In the genomic region with DNA sequence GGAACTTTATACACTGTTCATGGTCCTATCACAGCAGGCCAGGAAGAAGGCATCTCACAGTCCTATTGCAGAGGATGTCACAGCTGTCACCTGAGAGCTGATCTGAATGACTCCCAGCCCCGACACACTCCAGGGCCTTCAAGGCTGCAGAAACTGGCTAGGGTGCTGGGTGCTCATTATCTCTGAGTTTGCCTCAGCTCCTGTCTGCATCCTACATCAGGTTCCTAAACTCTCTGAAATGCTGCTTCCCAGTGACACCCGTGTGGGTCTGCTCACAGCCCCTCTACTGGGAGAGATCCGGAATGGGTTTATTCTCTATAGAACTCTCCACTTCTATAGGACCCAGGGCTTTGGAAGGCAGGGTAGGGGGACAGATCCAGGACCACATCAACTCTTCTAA, we compare ENCODE assay signal across 11 mouse cellular contexts. TPM values are rescaled to one million over a fixed set of nuclear protein-coding genes. Genes with fewer than 3 reads are reported as not detected.
DNase-seq lines count a peak whose midpoint lies in the region; ATAC-seq and TF ChIP-seq lines count a peak whose summit lies in the region.
"Had no signal": no experiment of that assay in that cellular context is flagged by ENCODE, and none has a peak within 500 bp of the region (broad histone marks: within the 10 kb centered on the region; RNA-seq: fewer than 3 reads in every experiment).

No protein-coding gene starts in this region.

- peaks cover 7% of the 10 kb centered on the region; the same call in 1 of the 2 replicates for H3K36me3 ChIP-seq in forebrain, embryonic 11.5 days (ENCODE audit: control insufficient read depth, insufficient read depth, low read length)
- peaks cover 44% of the 10 kb centered on the region for H3K36me3 ChIP-seq in limb, embryonic 10.5 days
- peaks cover 24% of the 10 kb centered on the region for H3K36me3 ChIP-seq in neural tube, embryonic 13.5 days

- 95% methylated on average over 3 of the region's 3 CpGs for WGBS in forebrain, embryonic 11.5 days
- 89% methylated on average over 3 of the region's 3 CpGs for WGBS in limb, embryonic 10.5 days
- WGBS in neural tube, embryonic 13.5 days, result 88% methylated on average over 3 of the region's 3 CpGs

- intact Hi-C loops in left cerebral cortex, adult 2 months (cut with DNase I), result loop anchor here (2.0 kb wide), 1 partner anchor 29 kb away; no protein-coding TSS in a partner anchor

- no peaks in the 10 kb centered on the region for H3K27me3 ChIP-seq in forebrain, embryonic 11.5 days (ENCODE audit: control insufficient read depth, insufficient read depth, low read length)
- no peaks in the 10 kb centered on the region for H3K27me3 ChIP-seq in limb, embryonic 10.5 days (ENCODE audit: low read depth, poor library complexity, severe bottlenecking)
- H3K27me3 ChIP-seq in neural tube, embryonic 13.5 days, result no peaks in the 10 kb centered on the region
- H3K27me3 ChIP-seq: Patski had no signal

- H3K4me2 ChIP-seq in forebrain, embryonic 11.5 days (ENCODE audit: low read depth, low read length, severe bottlenecking), result peak overlapping the region; percentile 72; the same call in 1 of the 2 replicates
- peak overlapping the region; percentile 96 for H3K4me2 ChIP-seq in neural tube, embryonic 13.5 days

- ATAC-seq in forebrain, embryonic 11.5 days (replicated peaks; ENCODE audit: low FRiP score), result no peak
- ATAC-seq in neural tube, embryonic 13.5 days (ENCODE audit: low read depth), result no peak
- ATAC-seq: Patski had no signal

- H3K9ac ChIP-seq in forebrain, embryonic 11.5 days (ENCODE audit: low read length), result peak overlapping the region; percentile 82; the same call in 1 of the 2 replicates
- peak overlapping the region; percentile 98 for H3K9ac ChIP-seq in neural tube, embryonic 13.5 days

- H3K4me3 ChIP-seq in left cerebral cortex, adult 2 months, result peak overlapping the region; percentile 89
- peak overlapping the region; percentile 86; the same call in 1 of the 2 replicates for H3K4me3 ChIP-seq in forebrain, embryonic 11.5 days (ENCODE audit: low read depth, low read length)
- peak overlapping the region; percentile 91 for H3K4me3 ChIP-seq in limb, embryonic 10.5 days
- peak overlapping the region; percentile 91 for H3K4me3 ChIP-seq in neural tube, embryonic 13.5 days

- no peaks in the 10 kb centered on the region for H3K9me3 ChIP-seq in forebrain, embryonic 11.5 days (ENCODE audit: control insufficient read depth, low read length)
- no peaks in the 10 kb centered on the region for H3K9me3 ChIP-seq in limb, embryonic 10.5 days (replicated peaks)
- H3K9me3 ChIP-seq in neural tube, embryonic 13.5 days, result no peaks in the 10 kb centered on the region

- TF ChIP-seq CTCF in left cerebral cortex, adult 2 months (IDR thresholded peaks at IDR 0.05), result no peak

- H3K27ac ChIP-seq in left cerebral cortex, adult 2 months, result no peak overlapping the region
- no peak overlapping the region for H3K27ac ChIP-seq in forebrain, embryonic 11.5 days (ENCODE audit: low read depth, low read length)
- H3K27ac ChIP-seq in limb, embryonic 10.5 days, result peak overlapping the region; percentile 97; the same call in 1 of the 2 replicates
- no peak overlapping the region for H3K27ac ChIP-seq in neural tube, embryonic 13.5 days (replicated peaks)

- peaks cover 3% of the 10 kb centered on the region; the same call in 1 of the 2 replicates for H3K4me1 ChIP-seq in forebrain, embryonic 11.5 days (replicated peaks; ENCODE audit: control insufficient read depth, insufficient read depth, low read length)
- peaks cover 33% of the 10 kb centered on the region for H3K4me1 ChIP-seq in limb, embryonic 10.5 days
- peaks cover 33% of the 10 kb centered on the region for H3K4me1 ChIP-seq in neural tube, embryonic 13.5 days (replicated peaks)

- DNase-seq in left cerebral cortex, adult 2 months (ENCODE audit: extremely low spot score in 1 of 2, low spot score in 2 of 2), result no peak
- no peak for DNase-seq in left cerebral cortex, adult 18-20 months (ENCODE audit: low spot score in 2 of 2)
- no peak for DNase-seq in forebrain, embryonic 11.5 days (ENCODE audit: low spot score)
- DNase-seq in limb, embryonic 10.5 days (ENCODE audit: low spot score), result no peak
- DNase-seq in ovary, postnatal 36 days (ENCODE audit: low spot score), result no peak
- DNase-seq in ovary, postnatal 10 days (ENCODE audit: low spot score), result no peak
- no peak for DNase-seq in gastrocnemius, postnatal 10 days
- DNase-seq: kidney, adult 11 months had no signal

RNA-seq across cellular contexts. Expression of gene Mcrip1, which starts 1.3 kb away (rescaled TPM):
- total RNA-seq in left cerebral cortex, adult 2 months (2021), result 10 to 100 TPM; 68.3 to 83.2 TPM
- 10 to 100 TPM; 74.9 to 77.0 TPM for total RNA-seq in left cerebral cortex, adult 18-20 months (2021)
- polyA plus RNA-seq in forebrain, embryonic 11.5 days (2014; fragmentation: Nextera tagmentation; extraction: Ambion mirVana), result 213 and 247 TPM in 2 replicates
- 223 and 235 TPM in 2 replicates for polyA plus RNA-seq in limb, embryonic 10.5 days (2016; fragmentation: Nextera tagmentation; extraction: Ambion mirVana)
- polyA plus RNA-seq in neural tube, embryonic 13.5 days (2015; fragmentation: Nextera tagmentation; extraction: Ambion mirVana), result 201 and 236 TPM in 2 replicates
- 10 to 100 TPM; 51.3 to 52.7 TPM for total RNA-seq in gastrocnemius, postnatal 10 days (2021)

RNA-seq across cellular contexts. Expression of gene Ppp1r27, which starts 2.7 kb away (rescaled TPM):
- total RNA-seq in left cerebral cortex, adult 2 months (2021), result not detected
- not detected for total RNA-seq in left cerebral cortex, adult 18-20 months (2021)
- polyA plus RNA-seq in forebrain, embryonic 11.5 days (2014; fragmentation: Nextera tagmentation; extraction: Ambion mirVana), result not detected in 2 replicates
- polyA plus RNA-seq in limb, embryonic 10.5 days (2016; fragmentation: Nextera tagmentation; extraction: Ambion mirVana), result 0.25 and 0.26 TPM in 2 replicates
- polyA plus RNA-seq in neural tube, embryonic 13.5 days (2015; fragmentation: Nextera tagmentation; extraction: Ambion mirVana), result not detected in 2 replicates
- total RNA-seq in gastrocnemius, postnatal 10 days (2021), result 100 to 1,000 TPM; 156 to 183 TPM
- polyA plus RNA-seq: cerebellum, adult 2 months; Patski had no signal

RNA-seq across cellular contexts. Expression of gene Gcgr, which starts 17.7 kb away (rescaled TPM):
- not detected for total RNA-seq in left cerebral cortex, adult 2 months (2021)
- under 1 TPM in 1 of 2 experiments, not detected in 1; 0.52 TPM for total RNA-seq in left cerebral cortex, adult 18-20 months (2021)
- 0.35 TPM in 1 of 2 replicates, not detected in the other for polyA plus RNA-seq in forebrain, embryonic 11.5 days (2014; fragmentation: Nextera tagmentation; extraction: Ambion mirVana)
- polyA plus RNA-seq in limb, embryonic 10.5 days (2016; fragmentation: Nextera tagmentation; extraction: Ambion mirVana), result 0.26 and 1.1 TPM in 2 replicates
- 0.20 and 0.28 TPM in 2 replicates for polyA plus RNA-seq in neural tube, embryonic 13.5 days (2015; fragmentation: Nextera tagmentation; extraction: Ambion mirVana)
- under 1 TPM; 0.09 to 0.75 TPM for total RNA-seq in gastrocnemius, postnatal 10 days (2021)
- polyA plus RNA-seq: Patski had no signal

RNA-seq across cellular contexts. Expression of gene P4hb, which starts 24.8 kb away (rescaled TPM):
- total RNA-seq in left cerebral cortex, adult 2 months (2021), result 100 to 1,000 TPM; 114 to 120 TPM
- total RNA-seq in left cerebral cortex, adult 18-20 months (2021), result 100 to 1,000 TPM; 127 to 129 TPM
- 439 and 476 TPM in 2 replicates for polyA plus RNA-seq in forebrain, embryonic 11.5 days (2014; fragmentation: Nextera tagmentation; extraction: Ambion mirVana)
- 613 and 656 TPM in 2 replicates for polyA plus RNA-seq in limb, embryonic 10.5 days (2016; fragmentation: Nextera tagmentation; extraction: Ambion mirVana)
- polyA plus RNA-seq in neural tube, embryonic 13.5 days (2015; fragmentation: Nextera tagmentation; extraction: Ambion mirVana), result 329 and 382 TPM in 2 replicates
- total RNA-seq in gastrocnemius, postnatal 10 days (2021), result 100 to 1,000 TPM; 349 to 414 TPM

RNA-seq across cellular contexts. Expression of gene Arhgdia, which starts 33.2 kb away (rescaled TPM):
- total RNA-seq in left cerebral cortex, adult 2 months (2021), result 100 to 1,000 TPM; 290 to 300 TPM
- 100 to 1,000 TPM; 310 to 324 TPM for total RNA-seq in left cerebral cortex, adult 18-20 months (2021)
- polyA plus RNA-seq in forebrain, embryonic 11.5 days (2014; fragmentation: Nextera tagmentation; extraction: Ambion mirVana), result 621 and 667 TPM in 2 replicates
- 742 and 814 TPM in 2 replicates for polyA plus RNA-seq in limb, embryonic 10.5 days (2016; fragmentation: Nextera tagmentation; extraction: Ambion mirVana)
- polyA plus RNA-seq in neural tube, embryonic 13.5 days (2015; fragmentation: Nextera tagmentation; extraction: Ambion mirVana), result 529 and 543 TPM in 2 replicates
- total RNA-seq in gastrocnemius, postnatal 10 days (2021), result 100 to 1,000 TPM; 163 to 197 TPM

Comparison
In these comparisons a context has a peak if more than half of its experiments do, and no peak if none do; other contexts are left out.
1. RNA of gene Ppp1r27, which starts 2.7 kb away (total RNA-seq): 156 to 183 TPM in gastrocnemius, postnatal 10 days; not detected in left cerebral cortex, adult 2 months and not detected in left cerebral cortex, adult 18-20 months; every median in the first group is over 100 times any median in the second.
2. Peak in every context shown above with its lines, with median percentiles within 50 percentile points of each other: H3K4me3 ChIP-seq.